Mouse (Mus musculus) embryo, embryonic 11.5 days (tissue): ENCODE measurements around the gene Lpin1.

Source experiments
- DNase-seq: peaks from one replicate; pipeline ENCODE4 v3.0.0-alpha.2; 2012; ENCODE audit warnings: low read depth, low spot score

The Lpin1 gene

GRCm38 (mm10) chr12:16619453-16619852 is 8.7 kb upstream of the Lpin1 start:
- DNase-seq: no peak

- peak; percentile 14 for DNase-seq
Observed at GRCm38 (mm10) chr12:16618512-16619274, 7.9 kb upstream of the Lpin1 start.

DNA sequence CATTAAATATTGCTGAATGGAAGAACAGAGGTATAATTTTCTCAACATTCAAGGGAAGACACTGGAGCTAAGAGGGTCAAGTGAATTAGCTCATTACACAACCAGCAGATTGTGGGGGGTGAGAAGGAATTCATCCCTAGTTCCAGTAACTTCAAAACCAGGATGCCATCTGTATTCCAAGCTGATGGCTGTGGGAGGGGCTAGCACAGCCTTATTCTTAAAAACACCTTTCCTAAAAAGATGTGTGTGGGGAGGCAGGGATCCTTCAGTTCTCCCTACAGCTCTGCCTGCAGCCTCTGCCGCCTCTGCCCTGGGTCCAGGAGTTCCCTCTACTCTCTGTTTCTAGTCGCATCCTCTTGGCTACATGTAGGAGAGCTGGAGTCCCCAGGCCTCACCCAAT is 5.0 kb upstream of the Lpin1 start:
- no peak for DNase-seq

GRCm38 (mm10) chr12:16614556-16614955 is 3.8 kb upstream of the Lpin1 start:
- DNase-seq: no peak

GRCm38 (mm10) chr12:16605624-16606023 is 5.1 kb downstream of the Lpin1 start:
- DNase-seq: no peak

GRCm38 (mm10) chr12:16602271-16602670 is 8.5 kb downstream of the Lpin1 start:
- no peak for DNase-seq

DNA sequence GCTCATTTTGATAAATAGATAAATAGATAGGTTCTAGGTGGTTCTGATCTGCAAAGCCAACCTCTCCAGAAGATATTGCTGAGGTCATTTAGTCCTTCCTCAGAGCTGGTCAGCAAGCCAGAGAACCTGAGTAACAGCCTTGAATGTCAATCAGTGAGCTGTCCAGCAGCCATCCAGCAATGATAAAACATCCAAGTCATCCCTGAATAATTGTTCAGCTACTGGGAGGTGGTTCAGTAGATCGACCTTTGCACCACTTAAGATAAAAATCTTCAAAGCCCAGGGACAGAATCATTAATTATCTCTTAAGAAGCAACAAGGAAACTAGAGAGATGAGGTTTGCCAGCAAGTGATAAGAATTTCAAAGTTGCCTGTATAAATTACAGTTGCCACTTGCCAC is 10.4 kb downstream of the Lpin1 start:
- no peak for DNase-seq

DNA sequence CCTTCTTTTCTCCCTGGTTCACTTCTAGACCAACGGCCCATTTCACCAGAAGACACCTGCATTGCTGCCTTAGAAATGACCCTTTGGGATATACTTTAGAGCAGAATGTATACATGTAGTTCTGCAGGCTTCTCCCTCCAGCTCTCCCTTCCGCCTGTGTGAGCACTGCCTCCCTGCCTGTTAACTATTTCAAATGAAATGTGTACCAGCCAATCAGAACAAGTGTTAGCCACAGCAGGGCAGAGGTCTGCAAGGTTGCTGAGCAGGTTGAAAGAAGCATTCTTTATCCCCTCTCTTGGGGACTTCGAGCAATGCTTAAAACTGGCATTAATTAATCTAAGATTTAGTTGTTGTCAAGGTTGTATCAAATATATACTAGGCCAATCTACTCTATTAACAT is 11.4 kb downstream of the Lpin1 start:
- no peak for DNase-seq

DNA sequence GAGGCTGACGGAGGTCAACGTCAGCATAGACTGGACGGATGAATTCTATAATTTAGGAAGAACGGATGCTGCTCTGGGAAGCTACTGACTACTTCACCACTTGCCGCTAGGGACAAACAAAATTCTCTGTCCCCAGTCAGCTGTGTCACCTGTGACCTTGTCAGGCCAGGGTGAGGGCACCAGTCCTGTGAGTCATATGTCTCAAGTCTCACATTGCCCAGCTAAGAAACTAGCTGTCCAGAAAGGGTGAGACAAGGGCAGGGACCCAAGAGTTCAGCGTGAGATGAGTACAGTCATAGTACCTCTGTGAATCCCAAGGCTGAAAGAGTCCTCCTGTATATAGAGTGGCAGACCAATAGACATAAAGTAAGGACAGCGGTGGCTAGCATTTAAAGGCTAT is 17.0 kb downstream of the Lpin1 start:
- no peak for DNase-seq

DNA sequence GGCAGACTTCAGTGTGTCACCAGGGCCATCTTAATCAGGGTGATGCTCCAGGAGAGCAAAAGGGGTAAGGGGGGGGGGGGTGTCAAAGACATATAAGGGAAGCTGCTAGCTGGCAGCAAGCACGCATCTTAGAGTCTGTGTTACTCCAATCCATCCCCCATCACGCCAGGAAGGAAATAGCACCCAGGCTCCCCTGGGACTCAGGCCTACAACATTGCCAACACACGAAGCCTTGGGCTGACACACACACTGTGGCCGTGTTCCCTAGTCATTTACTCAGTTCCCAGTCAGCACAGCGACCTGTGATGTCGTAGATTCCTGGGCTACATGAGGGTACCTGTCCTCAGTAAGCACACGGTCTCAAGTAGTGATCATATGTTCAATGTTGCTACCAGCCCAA is 17.8 kb downstream of the Lpin1 start:
- no peak for DNase-seq

DNA sequence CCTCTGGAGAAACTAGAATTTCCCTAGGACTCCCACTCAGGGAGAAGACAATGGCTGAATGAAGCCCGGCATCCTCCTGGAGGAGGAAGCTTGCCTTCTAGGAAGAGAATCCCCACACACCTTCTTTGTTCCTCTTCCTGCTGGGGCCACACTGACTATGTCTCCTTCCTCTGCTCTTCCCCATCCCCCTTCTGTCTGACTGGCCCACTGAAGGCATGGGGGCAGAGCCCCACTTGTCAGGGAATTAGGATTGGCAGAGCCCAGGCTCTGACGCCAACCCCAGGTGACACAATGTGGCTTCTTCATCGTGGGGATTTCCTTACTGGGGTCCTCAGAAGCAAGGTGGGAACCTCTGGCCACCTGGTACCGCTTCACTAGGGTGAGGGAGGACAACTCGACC is 18.3 kb downstream of the Lpin1 start:
- DNase-seq: no peak

GRCm38 (mm10) chr12:16591453-16592200 is 19.1 kb downstream of the Lpin1 start:
- peak; percentile 80 for DNase-seq

- DNase-seq: no peak
Observed at GRCm38 (mm10) chr12:16589966-16590365, 20.8 kb downstream of the Lpin1 start.

- DNase-seq: peak; percentile 87
Observed at GRCm38 (mm10) chr12:16589204-16589949, 21.4 kb downstream of the Lpin1 start.

GRCm38 (mm10) chr12:16588396-16589042 is 22.2 kb downstream of the Lpin1 start:
- no peak for DNase-seq

GRCm38 (mm10) chr12:16587767-16588166 is 23.0 kb downstream of the Lpin1 start:
- no peak for DNase-seq

DNA sequence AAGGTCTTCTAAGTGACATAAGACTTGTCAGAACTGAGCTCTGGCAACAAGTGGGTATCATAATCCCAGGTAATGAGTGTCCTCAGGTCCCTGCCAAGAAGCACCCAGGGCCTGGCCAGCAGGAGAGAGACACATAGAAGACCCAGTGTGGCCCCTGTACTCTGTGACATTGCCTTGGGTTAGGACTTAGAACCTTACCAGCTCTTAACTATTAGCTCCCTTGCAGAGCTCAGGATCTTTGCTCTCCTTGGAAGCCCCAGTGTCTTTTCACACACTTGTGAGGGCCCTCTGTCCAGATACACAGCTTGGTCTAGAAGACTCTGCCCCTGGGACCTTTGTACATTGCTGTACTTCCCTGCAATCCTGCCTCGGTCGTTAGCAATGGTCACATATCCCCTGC is 23.7 kb downstream of the Lpin1 start:
- no peak for DNase-seq

- no peak for DNase-seq
Observed at GRCm38 (mm10) chr12:16584964-16585363, 25.8 kb downstream of the Lpin1 start.

- DNase-seq: no peak
Observed at GRCm38 (mm10) chr12:16584035-16584682, 26.6 kb downstream of the Lpin1 start.

DNA sequence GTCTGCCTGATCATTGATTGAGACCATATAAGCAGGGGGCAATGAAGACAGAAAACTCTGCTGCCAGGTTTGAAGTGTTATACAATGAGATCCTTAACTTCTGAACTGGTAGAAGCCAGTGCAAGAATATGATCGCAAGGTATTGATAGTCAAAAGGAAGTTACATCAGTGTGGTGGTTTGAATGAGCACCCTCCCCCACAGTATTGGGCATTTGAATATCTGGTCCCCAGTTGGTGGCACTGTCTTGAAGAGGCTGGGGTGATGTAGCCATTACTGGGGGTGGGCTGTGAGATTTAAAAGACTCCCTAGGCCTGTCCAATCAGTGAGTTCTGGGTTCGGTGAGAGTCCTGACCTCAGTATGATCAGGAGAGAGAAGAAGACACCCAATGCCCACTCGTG is 27.5 kb downstream of the Lpin1 start:
- DNase-seq: no peak

- DNase-seq: no peak
Observed at GRCm38 (mm10) chr12:16580306-16580705, 30.5 kb downstream of the Lpin1 start.
